Mouse (Mus musculus) intestine, embryonic 14.5 days (tissue): ENCODE measurements around the gene Ctsll3. TPM values are rescaled to one million over a fixed set of nuclear protein-coding genes. Genes with fewer than 3 reads are reported as not detected.

Source experiments
- ATAC-seq: fragments of 200-750 bp; cut with Nextera tagmentation; replicated peaks from 2 replicates; pipeline ENCODE4 v1.8.0; 2017; ENCODE audit warnings: low read depth, moderate number of reproducible peaks, moderate TSS enrichment, moderate library complexity; ENCODE audit not compliant: low FRiP score, low TSS enrichment
- DNase-seq: peaks from one replicate; pipeline ENCODE4 v3.0.0-alpha.2; 2018; ENCODE audit warnings: low spot score
- H3K27ac ChIP-seq: fragments of 300-500 bp; sonication (generic); 2 replicates; pipeline ENCODE4 v1.5.1; 2014; ENCODE audit warnings: low read depth, mild to moderate bottlenecking, control low read depth
- H3K27me3 ChIP-seq: fragments of 300-500 bp; sonication (generic); replicated peaks from 2 replicates; pipeline ENCODE4 v1.6.1; 2014; ENCODE audit warnings: low read length, control low read depth; ENCODE audit not compliant: control insufficient read depth, insufficient read depth
- H3K36me3 ChIP-seq: fragments of 300-500 bp; sonication (generic); 2 replicates; pipeline ENCODE4 v1.6.1; 2014; ENCODE audit warnings: low read length, control low read depth; ENCODE audit not compliant: control insufficient read depth, insufficient read depth
- H3K4me1 ChIP-seq: fragments of 300-500 bp; sonication (generic); replicated peaks from 2 replicates; pipeline ENCODE4 v1.6.1; 2014; ENCODE audit warnings: low read length, control low read depth, mixed read lengths; ENCODE audit not compliant: control insufficient read depth, insufficient read depth
- H3K4me2 ChIP-seq: fragments of 300-500 bp; sonication (generic); 2 replicates; pipeline ENCODE4 v1.6.1; 2014; ENCODE audit warnings: low read length
- H3K4me3 ChIP-seq: fragments of 300-500 bp; sonication (generic); 2 replicates; pipeline ENCODE4 v1.5.1; 2014; ENCODE audit warnings: low read depth, low read length, control low read depth, mixed read lengths
- H3K9ac ChIP-seq: fragments of 300-500 bp; sonication (generic); 2 replicates; pipeline ENCODE4 v1.6.1; 2014; ENCODE audit warnings: mild to moderate bottlenecking, low read length
- H3K9me3 ChIP-seq: fragments of 300-500 bp; sonication (generic); 2 replicates; pipeline ENCODE4 v1.6.1; 2016; ENCODE audit warnings: low read length, control low read depth; ENCODE audit not compliant: control insufficient read depth
- WGBS: fragments of 180-500 bp; shearing (Covaris S2); extraction: QIAGEN DNeasy Blood & Tissue Kit; methylation state at CpG from one replicate; pipeline ENCODE4 v1.1.7; 2014; 5-methylcytosine and 5-hydroxymethylcytosine counted together
- polyA plus RNA-seq: library from polyadenylated mRNA; unstranded; fragments of >200 nt; fragmentation: Nextera tagmentation; extraction: Ambion mirVana; gene quantifications from 2 replicates; pipeline ENCODE4 v1.2.1, GENCODE M21; 2014

The Ctsll3 gene
- not detected in 2 replicates for polyA plus RNA-seq

- no peak for DNase-seq
- H3K9me3 ChIP-seq: no peaks in the 10 kb centered on the region
- H3K4me3 ChIP-seq: no peak within 1 kb of the TSS
- H3K27ac ChIP-seq: no peak within 1 kb of the TSS
- no peaks in the 10 kb centered on the region for H3K27me3 ChIP-seq
- ATAC-seq: no peak
- no peak within 1 kb of the TSS for H3K4me2 ChIP-seq
- 75% methylated on average over 1 of the region's 1 CpGs for WGBS
- H3K36me3 ChIP-seq: no peaks in the 10 kb centered on the region
- H3K9ac ChIP-seq: no peak within 1 kb of the TSS
- no peaks in the 10 kb centered on the region for H3K4me1 ChIP-seq
Observed at GRCm38 (mm10) chr13:60802749-60803148, at the start of gene Ctsll3. Gene Ctsll3 (minus strand): TSS chr13:60802849.

- ATAC-seq (no peak), DNase-seq (no peak)
- no peak overlapping the region for H3K27ac ChIP-seq
Observed at GRCm38 (mm10) chr13:60848241-60849120, 45.8 kb upstream of the Ctsll3 start.

GRCm38 (mm10) chr13:60843153-60843552 is 40.5 kb upstream of the Ctsll3 start:
- Histone ChIP-seq H3K4me1 (no peaks in the 10 kb centered on the region), H3K4me3 (no peak overlapping the region), H3K4me2 (no peak overlapping the region), H3K27ac (no peak overlapping the region), H3K36me3 (no peaks in the 10 kb centered on the region), H3K27me3 (no peaks in the 10 kb centered on the region), H3K9me3 (no peaks in the 10 kb centered on the region), H3K9ac (no peak overlapping the region)
- DNase-seq: no peak
- WGBS: 72% methylated on average over 8 of the region's 8 CpGs
- ATAC-seq: no peak

More at GRCm38 (mm10) chr13:60848241-60849120, 45.8 kb upstream of the Ctsll3 start:
- Histone ChIP-seq H3K4me2 (no peak overlapping the region), H3K27me3 (no peaks in the 10 kb centered on the region), H3K36me3 (no peaks in the 10 kb centered on the region), H3K9me3 (no peaks in the 10 kb centered on the region), H3K4me3 (no peak overlapping the region), H3K9ac (no peak overlapping the region), H3K4me1 (no peaks in the 10 kb centered on the region)
- 83% methylated on average over 4 of the region's 4 CpGs for WGBS

GRCm38 (mm10) chr13:60842703-60843102 is 40.1 kb upstream of the Ctsll3 start:
- WGBS: 70% methylated on average over 6 of the region's 6 CpGs
- H3K27ac ChIP-seq: no peak overlapping the region
- H3K27me3 ChIP-seq: no peaks in the 10 kb centered on the region
- H3K4me1 ChIP-seq: no peaks in the 10 kb centered on the region
- H3K4me3 ChIP-seq: no peak overlapping the region
- H3K9ac ChIP-seq: no peak overlapping the region
- no peaks in the 10 kb centered on the region for H3K36me3 ChIP-seq
- H3K9me3 ChIP-seq: no peaks in the 10 kb centered on the region
- DNase-seq: no peak
- H3K4me2 ChIP-seq: no peak overlapping the region
- ATAC-seq: no peak

- DNase-seq (no peak), ATAC-seq (no peak)
- H3K4me2 ChIP-seq: no peak overlapping the region
- no peaks in the 10 kb centered on the region for H3K4me1 ChIP-seq
- no peaks in the 10 kb centered on the region for H3K9me3 ChIP-seq
- no peaks in the 10 kb centered on the region for H3K27me3 ChIP-seq
- H3K4me3 ChIP-seq: no peak overlapping the region
- H3K27ac ChIP-seq: no peak overlapping the region
- H3K36me3 ChIP-seq: no peaks in the 10 kb centered on the region
- WGBS: 66% methylated on average over 2 of the region's 2 CpGs
- H3K9ac ChIP-seq: no peak overlapping the region
Observed at GRCm38 (mm10) chr13:60839353-60839902, 36.8 kb upstream of the Ctsll3 start.

DNA sequence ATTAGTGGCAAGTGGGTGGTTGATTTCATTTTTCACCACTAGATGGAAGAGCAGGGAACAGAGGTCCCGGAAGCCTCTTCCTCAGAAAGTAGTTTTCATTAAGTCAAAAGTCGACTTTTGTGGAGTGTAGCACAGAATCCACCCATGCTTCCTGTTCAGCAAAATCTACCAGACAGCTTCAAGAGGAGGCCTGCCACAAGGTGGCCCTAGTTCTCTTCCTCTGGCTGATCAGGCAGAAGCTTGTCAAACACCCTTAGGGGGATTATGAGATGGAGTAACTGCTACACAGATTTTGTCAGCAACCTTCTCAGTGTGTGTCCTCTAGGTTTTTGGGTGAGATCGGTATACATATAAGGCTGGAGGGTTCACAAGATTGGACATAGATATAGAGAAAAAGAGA is 23.4 kb upstream of the Ctsll3 start:
- WGBS: 64% methylated on average over 3 of the region's 3 CpGs
- Histone ChIP-seq H3K36me3 (no peaks in the 10 kb centered on the region), H3K4me2 (no peak overlapping the region), H3K9me3 (no peaks in the 10 kb centered on the region), H3K27ac (no peak overlapping the region), H3K9ac (no peak overlapping the region), H3K4me3 (no peak overlapping the region), H3K4me1 (no peaks in the 10 kb centered on the region), H3K27me3 (no peaks in the 10 kb centered on the region)
- no peak for DNase-seq
- ATAC-seq: no peak

- Histone ChIP-seq H3K4me1 (no peaks in the 10 kb centered on the region), H3K9ac (no peak overlapping the region), H3K4me2 (no peak overlapping the region), H3K27me3 (no peaks in the 10 kb centered on the region), H3K27ac (no peak overlapping the region), H3K9me3 (no peaks in the 10 kb centered on the region), H3K36me3 (no peaks in the 10 kb centered on the region), H3K4me3 (no peak overlapping the region)
- 64% methylated on average over 3 of the region's 3 CpGs for WGBS
- ATAC-seq (no peak), DNase-seq (no peak)
Observed at GRCm38 (mm10) chr13:60820486-60821175, 18.0 kb upstream of the Ctsll3 start.

DNA sequence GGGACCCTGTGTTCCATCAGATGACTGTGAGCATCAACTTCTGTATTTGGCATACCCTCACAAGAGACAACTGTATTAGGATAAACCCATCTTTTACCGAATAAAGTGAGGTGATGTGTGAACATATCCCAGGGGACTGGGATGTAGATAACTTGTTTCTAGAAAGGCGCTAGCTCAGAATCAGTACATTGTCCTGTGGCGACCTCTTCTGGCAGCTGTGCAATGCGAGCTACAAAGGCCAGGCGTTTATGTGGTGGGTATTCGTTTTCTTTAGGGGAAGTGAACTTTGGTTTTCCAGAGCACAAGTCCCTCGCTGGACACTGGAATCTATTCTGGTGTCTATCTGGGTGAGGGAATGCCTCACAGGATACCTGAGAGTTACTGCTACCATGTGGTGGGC is 16.8 kb upstream of the Ctsll3 start:
- Histone ChIP-seq H3K4me1 (no peaks in the 10 kb centered on the region), H3K9ac (no peak overlapping the region), H3K4me3 (no peak overlapping the region), H3K27ac (no peak overlapping the region), H3K4me2 (no peak overlapping the region), H3K9me3 (no peaks in the 10 kb centered on the region), H3K27me3 (no peaks in the 10 kb centered on the region), H3K36me3 (no peaks in the 10 kb centered on the region)
- ATAC-seq (no peak), DNase-seq (peak; percentile 80)
- WGBS: 11% methylated on average over 7 of the region's 7 CpGs
